Comparison of ENCODE assay signal across 10 mouse cellular contexts in the genomic region with DNA sequence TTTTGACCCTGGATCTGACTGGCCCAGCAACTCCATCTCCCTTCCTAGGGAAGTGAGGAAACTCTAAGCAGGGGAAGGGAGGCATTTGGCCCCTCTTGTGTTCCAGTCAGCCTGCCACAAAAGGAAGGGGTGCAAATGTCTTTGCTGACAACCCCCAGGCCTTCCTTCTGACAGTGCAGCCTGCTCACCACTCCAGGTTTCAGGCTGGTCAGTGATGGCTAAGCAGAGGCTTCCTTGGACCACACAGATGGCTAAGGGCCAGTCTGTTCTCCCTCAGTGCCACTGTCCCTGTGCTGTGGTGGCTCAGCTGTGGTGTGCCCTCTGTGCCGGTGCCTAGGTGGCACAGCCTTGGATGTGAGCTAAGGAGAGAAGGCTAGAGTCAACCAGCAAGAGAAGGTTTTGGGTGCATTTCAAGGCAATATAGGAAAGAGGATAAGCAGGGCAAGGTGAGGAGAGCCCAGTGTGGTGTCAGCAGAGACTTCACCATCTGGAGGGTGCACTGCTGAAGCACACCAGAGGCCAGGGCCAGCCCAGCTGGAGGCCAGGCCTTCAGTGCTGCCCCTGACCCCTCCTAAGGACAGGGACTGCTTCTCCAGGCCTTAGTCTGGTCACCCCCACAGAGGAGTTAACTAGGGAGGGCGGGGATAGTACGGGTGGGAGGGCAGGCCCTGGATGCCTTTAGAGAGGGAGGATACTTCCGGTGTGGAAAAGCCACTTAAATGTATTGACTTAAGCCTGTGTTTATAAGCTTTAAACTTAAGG. TPM values are rescaled to one million over a fixed set of nuclear protein-coding genes. Genes with fewer than 3 reads are reported as not detected.
DNase-seq lines count a peak whose midpoint lies in the region; ATAC-seq lines count a peak whose summit lies in the region.
"Had no signal": no experiment of that assay in that cellular context is flagged by ENCODE, and none has a peak within 500 bp of the region (broad histone marks: within the 10 kb centered on the region; RNA-seq: fewer than 3 reads in every experiment).

No protein-coding gene starts in this region.

- no peak overlapping the region for H3K4me2 ChIP-seq in kidney, embryonic 16.5 days (replicated peaks; ENCODE audit: low read depth, low read length)
- H3K4me2 ChIP-seq: liver, embryonic 15.5 days had no signal

- WGBS in kidney, embryonic 16.5 days, result 37% methylated on average over 4 of the region's 4 CpGs

- no peaks in the 10 kb centered on the region for H3K27me3 ChIP-seq in kidney, embryonic 16.5 days (ENCODE audit: insufficient read depth, low read length)

- no peak overlapping the region for H3K4me3 ChIP-seq in kidney, embryonic 16.5 days (ENCODE audit: low read length)
- H3K4me3 ChIP-seq: liver, embryonic 15.5 days had no signal

- ATAC-seq in kidney, embryonic 16.5 days (ENCODE audit: low FRiP score, low TSS enrichment), result peak; percentile 78

- DNase-seq in cerebellum, postnatal 25 days, result peak; percentile 25
- no peak for DNase-seq in cerebellum, adult 9-10 months
- DNase-seq in kidney, adult 9 months, result no peak
- peak; percentile 5 for DNase-seq in thymus, postnatal 4 days
- DNase-seq in thymus, postnatal 25 days, result no peak
- no peak for DNase-seq in urinary bladder, adult 2 months (ENCODE audit: low spot score)
- DNase-seq in thymus, postnatal 14 days, result no peak

- peak overlapping the region; percentile 16 for H3K27ac ChIP-seq in kidney, embryonic 16.5 days (ENCODE audit: low read length)
- H3K27ac ChIP-seq: liver, embryonic 15.5 days had no signal

- no peaks in the 10 kb centered on the region for H3K36me3 ChIP-seq in kidney, embryonic 16.5 days (ENCODE audit: insufficient read depth, low read length)
- H3K36me3 ChIP-seq: liver, embryonic 15.5 days had no signal

- no peak overlapping the region for H3K9ac ChIP-seq in kidney, embryonic 16.5 days (replicated peaks; ENCODE audit: low read length)
- H3K9ac ChIP-seq: liver, embryonic 15.5 days had no signal

- H3K4me1 ChIP-seq in kidney, embryonic 16.5 days (ENCODE audit: insufficient read depth, low read length), result peaks cover 18% of the 10 kb centered on the region

- H3K9me3 ChIP-seq in kidney, embryonic 16.5 days (ENCODE audit: low read length), result no peaks in the 10 kb centered on the region
- H3K9me3 ChIP-seq: liver, embryonic 15.5 days had no signal

RNA-seq across cellular contexts. Expression of a gene that starts 10.4 kb away (rescaled TPM):
- 7.1 and 8.3 TPM in 2 replicates for polyA plus RNA-seq in kidney, embryonic 16.5 days (2015; fragmentation: Nextera tagmentation; extraction: Ambion mirVana)
- polyA plus RNA-seq in urinary bladder, adult 2 months (2012; rRNA removed), result 159 and 184 TPM in 2 replicates

RNA-seq across cellular contexts. Expression of a gene that starts 40.7 kb away (rescaled TPM):
- polyA plus RNA-seq in kidney, embryonic 16.5 days (2015; fragmentation: Nextera tagmentation; extraction: Ambion mirVana), result 0.09 TPM in 1 of 2 replicates, not detected in the other
- polyA plus RNA-seq in urinary bladder, adult 2 months (2012; rRNA removed), result 0.28 and 0.33 TPM in 2 replicates
- polyA plus RNA-seq: embryonic facial prominence, embryonic 14.5 days had no signal

Comparison
In these comparisons a context has a peak if more than half of its experiments do, and no peak if none do; other contexts are left out.
1. DNase-seq: peak in cerebellum, postnatal 25 days (2 of 2) and thymus, postnatal 4 days (single experiment); none in cerebellum, adult 9-10 months (single experiment), kidney, adult 9 months (single experiment), thymus, postnatal 25 days (single experiment), urinary bladder, adult 2 months (single experiment) and thymus, postnatal 14 days (single experiment).
2. RNA of a gene that starts 10.4 kb away (polyA plus RNA-seq): 159 to 184 TPM in urinary bladder, adult 2 months; 7.1 to 8.3 TPM in kidney, embryonic 16.5 days; every median in the first group is over 10 times any median in the second.